Mouse (Mus musculus): Measurements from ENCODE around the gene Ptpn5.

The Ptpn5 gene

GRCm38 (mm10) chr7:47133331-47133730 is at the start of gene Ptpn5:
Gene Ptpn5 (minus strand): TSS chr7:47133684.
- no peak for DNase-seq (ENCODE audit: low spot score)

- DNase-seq (ENCODE audit: low spot score), result no peak
Measured at GRCm38 (mm10) chr7:47170814-47171213, 37.3 kb upstream of the Ptpn5 start.

- DNase-seq (ENCODE audit: low spot score), result no peak
Measured at GRCm38 (mm10) chr7:47165028-47165427, 31.5 kb upstream of the Ptpn5 start.

- no peak for DNase-seq (ENCODE audit: low spot score)
Measured at GRCm38 (mm10) chr7:47163203-47163602, 29.7 kb upstream of the Ptpn5 start.

GRCm38 (mm10) chr7:47158451-47158850 is 25.0 kb upstream of the Ptpn5 start:
- DNase-seq (ENCODE audit: low spot score), result no peak

GRCm38 (mm10) chr7:47157743-47158142 is 24.3 kb upstream of the Ptpn5 start:
- no peak for DNase-seq (ENCODE audit: low spot score)

GRCm38 (mm10) chr7:47155849-47156248 is 22.4 kb upstream of the Ptpn5 start:
- no peak for DNase-seq (ENCODE audit: low spot score)

GRCm38 (mm10) chr7:47155396-47155795 is 21.9 kb upstream of the Ptpn5 start:
- no peak for DNase-seq (ENCODE audit: low spot score)

GRCm38 (mm10) chr7:47150420-47151061 is 17.1 kb upstream of the Ptpn5 start:
- DNase-seq (ENCODE audit: low spot score), result peak; percentile 55

GRCm38 (mm10) chr7:47148298-47148697 is 14.8 kb upstream of the Ptpn5 start:
- no peak for DNase-seq (ENCODE audit: low spot score)

- no peak for DNase-seq (ENCODE audit: low spot score)
Measured at GRCm38 (mm10) chr7:47146034-47146812, 12.7 kb upstream of the Ptpn5 start.

GRCm38 (mm10) chr7:47144299-47144698 is 10.8 kb upstream of the Ptpn5 start:
- no peak for DNase-seq (ENCODE audit: low spot score)

GRCm38 (mm10) chr7:47139823-47140325 is 6.4 kb upstream of the Ptpn5 start:
- no peak for DNase-seq (ENCODE audit: low spot score)

- DNase-seq (ENCODE audit: low spot score), result no peak
Measured at GRCm38 (mm10) chr7:47134570-47134969, 1.1 kb upstream of the Ptpn5 start.

- DNase-seq (ENCODE audit: low spot score), result no peak
Measured at GRCm38 (mm10) chr7:47132931-47133260, 588 bp downstream of the Ptpn5 start.

GRCm38 (mm10) chr7:47132180-47132930 is 1.1 kb downstream of the Ptpn5 start:
- DNase-seq (ENCODE audit: low spot score), result no peak

- DNase-seq (ENCODE audit: low spot score), result no peak
Measured at GRCm38 (mm10) chr7:47131840-47132179, 1.7 kb downstream of the Ptpn5 start.

GRCm38 (mm10) chr7:47131258-47131657 is 2.2 kb downstream of the Ptpn5 start:
- DNase-seq (ENCODE audit: low spot score), result no peak

- DNase-seq (ENCODE audit: low spot score), result no peak
Measured at GRCm38 (mm10) chr7:47122026-47122425, 11.5 kb downstream of the Ptpn5 start.

GRCm38 (mm10) chr7:47116666-47117065 is 16.8 kb downstream of the Ptpn5 start:
- no peak for DNase-seq (ENCODE audit: low spot score)

- DNase-seq (ENCODE audit: low spot score), result no peak
Measured at GRCm38 (mm10) chr7:47115491-47115890, 18.0 kb downstream of the Ptpn5 start.

- DNase-seq (ENCODE audit: low spot score), result no peak
Measured at GRCm38 (mm10) chr7:47113383-47113782, 20.1 kb downstream of the Ptpn5 start.

- DNase-seq (ENCODE audit: low spot score), result no peak
Measured at GRCm38 (mm10) chr7:47112036-47112435, 21.4 kb downstream of the Ptpn5 start.

Data from MN1 (cell line).